Mouse (Mus musculus) urinary bladder, postnatal 25 days (tissue): ENCODE results near the gene Zfp784.
A peak's percentile ranks its signal among the peaks of the same experiment; 100 is the strongest.

Experiments used
- DNase-seq: peaks from one replicate; pipeline ENCODE4 v3.0.0; 2022; ENCODE audit warnings: low spot score

Gene Zfp784

GRCm38 (mm10) chr7:5057804-5058203 lies 19.6 kb upstream of the Zfp784 start:
- no peak for DNase-seq

GRCm38 (mm10) chr7:5057381-5057780 lies 19.1 kb upstream of the Zfp784 start:
- no peak for DNase-seq

- no peak for DNase-seq
These were observed 18.5 kb upstream of the Zfp784 start for GRCm38 (mm10) chr7:5056651-5057263.

GRCm38 (mm10) chr7:5053456-5054179 lies 15.4 kb upstream of the Zfp784 start:
- DNase-seq: no peak

DNA sequence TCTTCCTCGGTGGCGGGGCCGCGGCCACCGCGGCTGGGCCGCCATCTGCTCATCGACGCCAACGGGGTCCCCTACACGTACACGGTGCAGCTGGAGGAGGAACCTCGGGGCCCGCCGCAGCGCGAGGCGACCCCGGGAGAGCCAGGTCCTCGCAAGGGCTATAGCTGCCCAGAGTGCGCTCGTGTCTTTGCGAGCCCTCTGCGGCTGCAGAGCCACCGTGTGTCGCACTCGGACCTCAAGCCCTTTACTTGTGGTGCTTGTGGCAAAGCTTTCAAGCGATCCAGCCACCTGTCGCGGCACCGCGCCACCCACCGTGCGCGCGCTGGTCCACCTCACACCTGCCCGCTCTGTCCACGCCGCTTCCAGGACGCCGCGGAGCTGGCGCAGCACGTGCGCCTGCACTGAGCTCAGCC lies 14.7 kb upstream of the Zfp784 start:
- no peak for DNase-seq

DNA sequence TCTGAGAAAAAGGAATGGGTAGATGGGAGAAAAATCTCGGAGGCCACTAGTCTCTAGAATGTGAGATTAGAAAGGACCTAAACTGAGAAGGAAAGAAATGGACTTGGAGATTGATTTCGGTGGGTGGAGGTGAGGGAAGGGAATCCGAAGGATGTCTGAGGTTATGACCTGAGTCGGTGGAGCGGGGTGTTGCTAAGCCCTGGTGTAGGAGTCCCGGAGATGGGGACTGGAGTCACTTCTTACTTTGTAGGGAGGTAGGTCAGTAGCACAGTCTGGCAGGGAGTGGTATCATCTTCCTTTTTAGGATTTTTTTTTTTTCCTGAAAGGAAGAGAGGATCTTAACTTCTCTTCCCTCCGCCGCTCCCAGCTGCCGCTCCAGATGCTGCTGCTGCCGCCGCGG lies 14.2 kb upstream of the Zfp784 start:
- DNase-seq: no peak

GRCm38 (mm10) chr7:5051193-5052192 lies 13.2 kb upstream of the Zfp784 start, which contains the start of gene Zfp580:
Zfp580 (plus strand) TSS chr7:5051538.
- peak; percentile 71 for DNase-seq

GRCm38 (mm10) chr7:5047313-5047712 lies 9.1 kb upstream of the Zfp784 start:
- DNase-seq: no peak

DNA sequence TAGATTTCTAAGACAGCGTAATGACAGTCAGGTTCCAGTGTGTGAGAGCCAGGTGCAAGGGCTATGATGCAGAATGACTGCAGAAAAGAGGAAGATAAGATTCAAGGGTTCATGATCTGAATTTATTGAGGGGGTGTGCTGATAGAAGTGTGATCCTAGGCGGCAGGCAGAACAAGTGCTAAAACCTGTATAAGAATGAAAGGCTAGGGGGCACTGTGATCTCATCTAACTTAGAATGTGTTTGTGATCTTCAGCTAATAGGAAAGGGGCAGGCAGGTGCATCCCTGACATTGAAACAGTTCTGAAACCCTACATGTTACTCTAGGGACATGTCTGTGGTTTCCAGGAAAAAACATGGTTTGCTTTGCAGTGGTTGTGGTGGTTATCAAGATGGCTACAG lies 7.9 kb upstream of the Zfp784 start:
- no peak for DNase-seq

DNA sequence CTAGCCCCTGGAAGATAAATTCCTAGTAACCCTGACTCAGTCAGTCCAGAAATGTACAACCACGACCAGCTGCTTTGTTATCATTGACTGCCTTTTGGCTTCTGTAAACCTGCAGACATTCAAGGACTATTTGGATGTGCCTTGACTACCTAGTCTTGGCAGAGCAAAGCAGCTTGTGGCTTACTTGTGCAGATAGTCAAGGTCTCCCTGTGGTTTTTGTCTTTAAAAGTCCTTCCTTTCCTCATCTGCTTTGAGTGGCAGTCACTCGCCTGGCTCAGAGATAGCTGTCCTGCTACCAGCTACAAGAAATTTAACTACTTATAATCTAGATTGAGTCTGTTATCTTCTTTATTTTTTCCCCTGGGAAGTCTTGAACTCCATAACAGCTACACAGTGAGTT lies 6.7 kb upstream of the Zfp784 start:
- no peak for DNase-seq

GRCm38 (mm10) chr7:5038940-5039339 lies 694 bp upstream of the Zfp784 start:
- no peak for DNase-seq

GRCm38 (mm10) chr7:5037467-5037866 lies 779 bp downstream of the Zfp784 start:
- no peak for DNase-seq

DNA sequence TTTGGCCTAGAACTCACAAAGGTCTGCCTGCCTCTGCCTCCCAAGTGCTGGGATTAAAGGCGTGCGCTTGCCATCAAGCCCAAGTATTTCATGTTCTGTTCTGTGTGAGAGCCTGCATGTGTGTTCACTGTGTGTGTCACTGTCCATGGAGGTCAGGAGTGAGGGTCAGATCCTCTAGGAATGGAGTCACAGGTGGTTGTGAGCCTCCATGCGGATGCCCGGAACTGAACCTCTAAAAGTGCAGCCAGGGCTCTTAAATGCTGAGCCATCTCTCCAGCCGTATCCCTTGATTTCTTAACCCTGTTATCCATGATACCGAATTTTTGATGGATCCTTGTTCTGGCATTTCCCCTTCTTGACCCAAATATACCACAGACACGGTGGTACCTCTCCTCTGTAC lies 1.2 kb downstream of the Zfp784 start:
- no peak for DNase-seq

DNA sequence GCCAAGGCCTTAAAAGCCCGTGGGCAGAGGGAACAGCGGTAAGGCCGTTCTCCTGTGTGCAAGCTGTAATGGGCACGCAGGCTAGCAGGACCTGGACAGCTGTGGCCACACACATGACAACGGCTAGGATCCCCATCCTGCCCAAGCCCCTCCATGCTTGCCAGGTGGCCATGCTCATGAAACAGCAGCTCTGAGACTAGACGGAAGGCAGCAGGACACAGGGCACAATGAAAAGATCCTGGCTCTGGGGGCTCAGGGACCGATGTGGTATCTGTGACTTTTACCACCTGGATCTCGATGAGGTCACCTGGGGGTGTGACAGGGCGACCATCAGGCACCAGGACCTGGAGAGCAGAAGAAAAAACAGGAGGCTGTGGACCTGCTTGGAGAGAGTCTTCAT lies 2.1 kb downstream of the Zfp784 start:
- DNase-seq: no peak

GRCm38 (mm10) chr7:5035628-5036027 lies 2.6 kb downstream of the Zfp784 start:
- DNase-seq: no peak

DNA sequence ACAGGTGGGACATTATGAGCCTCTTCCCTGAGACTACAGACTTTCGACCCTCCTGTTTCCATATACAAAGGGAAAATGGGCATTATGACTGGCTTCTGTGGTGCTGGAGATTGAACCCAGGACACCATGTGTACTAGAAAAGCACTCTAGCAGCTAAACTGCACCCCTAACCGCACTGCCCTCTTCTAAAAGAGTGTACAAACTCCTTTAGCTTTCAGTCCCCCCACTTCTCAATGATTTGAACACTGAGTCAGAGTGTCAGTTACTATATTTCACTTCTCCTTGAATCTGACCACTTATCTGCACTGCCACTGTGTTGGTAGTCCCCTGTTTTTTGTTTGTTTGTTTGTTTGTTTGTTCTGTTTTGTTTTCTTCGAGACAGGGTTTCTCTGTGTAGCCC lies 4.4 kb downstream of the Zfp784 start, which contains the start of gene 4632433K11Rik:
Gene 4632433K11Rik (plus strand): TSS at position 301 of the 400 bp plus-strand sequence.
- no peak for DNase-seq

- DNase-seq: no peak
These were observed 6.8 kb downstream of the Zfp784 start for GRCm38 (mm10) chr7:5031496-5031895.

DNA sequence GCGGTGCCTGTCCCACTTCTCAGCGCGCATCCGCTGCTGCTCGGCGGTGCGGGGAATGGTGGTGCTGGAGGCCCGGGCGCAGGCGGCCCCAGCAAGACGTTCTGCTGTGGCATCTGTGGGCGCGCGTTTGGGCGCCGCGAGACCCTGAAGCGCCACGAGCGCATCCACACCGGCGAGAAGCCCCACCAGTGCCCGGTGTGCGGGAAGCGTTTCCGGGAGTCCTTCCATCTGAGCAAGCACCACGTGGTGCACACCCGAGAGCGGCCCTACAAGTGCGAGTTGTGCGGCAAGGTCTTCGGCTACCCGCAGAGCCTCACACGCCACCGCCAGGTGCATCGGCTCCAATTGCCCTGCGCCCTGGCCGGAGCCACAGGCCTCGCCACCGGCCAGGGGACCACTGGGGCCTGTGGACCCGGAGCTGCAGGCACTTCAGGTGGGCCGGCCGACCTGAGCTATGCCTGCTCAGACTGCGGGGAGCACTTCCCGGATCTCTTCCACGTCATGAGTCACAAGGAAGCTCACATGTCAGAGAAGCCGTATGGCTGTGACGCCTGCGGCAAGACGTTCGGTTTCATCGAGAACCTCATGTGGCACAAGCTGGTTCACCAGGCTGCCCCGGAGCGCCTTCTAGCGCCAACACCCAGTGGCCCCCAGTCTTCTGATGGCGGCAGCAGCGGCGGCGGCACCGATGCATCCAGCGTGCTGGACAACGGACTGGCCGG lies 7.5 kb downstream of the Zfp784 start:
- DNase-seq: no peak

- DNase-seq: no peak
These were observed 8.3 kb downstream of the Zfp784 start for GRCm38 (mm10) chr7:5029946-5030345.

DNA sequence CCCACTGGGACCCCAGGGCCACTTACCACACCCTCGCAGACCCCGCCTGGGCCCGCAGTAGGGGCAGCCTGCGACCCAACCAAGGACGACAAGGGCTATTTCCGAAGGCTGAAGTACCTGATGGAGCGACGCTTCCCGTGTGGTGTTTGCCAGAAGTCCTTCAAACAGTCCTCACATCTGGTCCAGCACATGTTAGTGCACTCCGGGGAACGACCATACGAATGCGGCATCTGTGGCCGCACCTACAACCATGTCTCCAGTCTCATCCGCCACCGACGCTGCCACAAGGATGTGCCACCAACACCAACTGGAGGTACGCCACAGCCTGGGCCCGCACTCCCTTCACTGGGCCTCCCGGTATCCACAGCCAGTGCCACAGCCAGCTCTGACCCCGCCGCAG lies 8.7 kb downstream of the Zfp784 start:
- no peak for DNase-seq

DNA sequence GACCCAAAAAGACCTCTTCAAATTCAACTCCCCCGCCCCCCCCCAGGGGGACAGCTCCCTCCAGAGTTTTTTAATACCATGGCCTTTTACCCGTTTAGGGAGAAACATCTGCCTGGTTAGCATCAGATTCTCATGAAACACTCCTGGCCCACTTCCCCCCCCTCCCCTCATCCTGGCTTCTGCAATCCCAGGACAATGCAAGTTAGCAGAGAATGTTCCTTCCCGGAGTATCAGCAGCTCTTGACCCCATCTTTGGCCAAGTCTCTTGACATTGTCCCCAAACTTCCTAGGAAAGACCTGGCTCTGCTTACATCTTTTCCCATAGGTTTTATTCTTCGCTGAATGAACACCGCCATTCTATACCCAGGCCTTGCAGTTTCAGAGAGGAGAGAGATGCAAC lies 17.0 kb downstream of the Zfp784 start:
- DNase-seq: no peak

- DNase-seq: peak; percentile 31
These were observed 17.6 kb downstream of the Zfp784 start for GRCm38 (mm10) chr7:5020685-5021084.
